Comparison of ENCODE assay signal across 28 mouse cellular contexts in the genomic region with DNA sequence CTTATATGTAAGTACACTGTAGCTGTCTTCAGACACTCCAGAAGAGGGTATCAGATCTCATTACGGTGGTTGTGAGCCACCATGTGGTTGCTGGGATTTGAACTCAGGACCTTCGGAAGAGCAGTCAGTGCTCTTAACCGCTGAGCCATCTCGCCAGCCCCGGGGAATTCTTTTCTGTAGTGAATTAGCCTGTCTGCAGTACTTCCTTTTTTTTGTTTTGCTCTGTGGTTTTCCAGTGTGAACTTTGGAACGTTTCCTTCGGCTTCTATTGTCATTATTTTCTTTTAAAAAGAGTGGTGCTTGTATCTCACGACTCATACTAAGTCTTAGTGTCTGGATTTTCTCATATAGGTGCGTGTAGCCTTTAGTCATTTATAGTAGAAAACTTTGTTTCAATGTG. TPM values are rescaled to one million over a fixed set of nuclear protein-coding genes. Genes with fewer than 3 reads are reported as not detected.
"Had no signal": no experiment of that assay in that cellular context is flagged by ENCODE, and none has a peak within 500 bp of the region (broad histone marks: within the 10 kb centered on the region; RNA-seq: fewer than 3 reads in every experiment).

No protein-coding gene starts in this region.

RNA-seq across cellular contexts. Expression of gene F13b, which starts 58.4 kb away (rescaled TPM):
- total RNA-seq: forebrain, postnatal 0 days; gastrocnemius, adult 2 months; gastrocnemius, adult 8-10 months; gastrocnemius, postnatal 10 days; gastrocnemius, postnatal 14 days; gastrocnemius, postnatal 25 days; gastrocnemius, postnatal 36 days; granulocyte monocyte progenitor cell, adult 5-6 weeks; heart, adult 18-20 months; heart, adult 2 months; heart, adult 8-10 months had no signal
- polyA plus RNA-seq: cortical plate, adult 2 months; embryonic facial prominence, embryonic 10.5 days; embryonic facial prominence, embryonic 11.5 days; embryonic facial prominence, embryonic 12.5 days; embryonic facial prominence, embryonic 13.5 days; embryonic facial prominence, embryonic 14.5 days; embryonic facial prominence, embryonic 15.5 days; erythroblast, embryonic 14.5 days; forebrain, embryonic 10.5 days; forebrain, embryonic 11.5 days; forebrain, embryonic 12.5 days; forebrain, embryonic 13.5 days; forebrain, embryonic 14.5 days; forebrain, embryonic 15.5 days; forebrain, embryonic 16.5 days; forebrain, postnatal 0 days; frontal cortex, adult 2 months; gonadal fat pad, adult 2 months; heart, adult 2 months had no signal
